Comparison of ENCODE assay signal across 28 mouse cellular contexts in the genomic region with DNA sequence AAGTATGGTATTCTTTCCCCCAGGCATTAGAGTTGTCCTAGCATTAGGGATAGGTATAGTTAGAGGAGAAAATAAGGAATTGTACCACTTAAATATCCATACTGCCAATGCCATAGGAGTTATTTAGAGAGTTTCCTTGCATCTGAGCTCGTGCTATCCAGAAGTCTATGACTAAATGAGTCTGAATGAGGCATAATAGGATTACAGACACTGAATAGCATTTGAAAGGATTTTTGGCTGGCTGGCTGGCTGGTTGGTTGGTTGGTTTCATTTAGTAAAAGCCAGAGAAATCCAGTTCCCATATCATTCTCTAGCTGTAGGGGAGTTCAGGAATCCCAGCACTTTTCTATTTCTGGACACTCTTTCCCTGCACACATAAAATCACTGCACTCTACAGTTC.
DNase-seq lines count a peak whose midpoint lies in the region; ATAC-seq and TF ChIP-seq lines count a peak whose summit lies in the region.
"Had no signal": no experiment of that assay in that cellular context is flagged by ENCODE, and none has a peak within 500 bp of the region (broad histone marks: within the 10 kb centered on the region; RNA-seq: fewer than 3 reads in every experiment).

No protein-coding gene starts in this region.

- H3K36me3 ChIP-seq in forebrain, embryonic 14.5 days (ENCODE audit: control insufficient read depth, insufficient read depth, low read length): no peaks in the 10 kb centered on the region
- no peaks in the 10 kb centered on the region for H3K36me3 ChIP-seq in forebrain, embryonic 10.5 days (replicated peaks)
- H3K36me3 ChIP-seq in midbrain, embryonic 14.5 days (ENCODE audit: control insufficient read depth, insufficient read depth, low read length): no peaks in the 10 kb centered on the region
- no peaks in the 10 kb centered on the region for H3K36me3 ChIP-seq in midbrain, embryonic 13.5 days
- H3K36me3 ChIP-seq: embryonic facial prominence, embryonic 12.5 days; heart, embryonic 10.5 days; heart, embryonic 13.5 days had no signal

- no peak overlapping the region for H3K9ac ChIP-seq in forebrain, embryonic 14.5 days (ENCODE audit: low read length)
- H3K9ac ChIP-seq in midbrain, embryonic 14.5 days (replicated peaks; ENCODE audit: low read length): no peak overlapping the region
- no peak overlapping the region for H3K9ac ChIP-seq in midbrain, embryonic 13.5 days (replicated peaks)
- H3K9ac ChIP-seq: embryonic facial prominence, embryonic 12.5 days; heart, embryonic 13.5 days; hindbrain, embryonic 14.5 days had no signal

- no peaks in the 10 kb centered on the region for H3K9me3 ChIP-seq in forebrain, embryonic 14.5 days (replicated peaks; ENCODE audit: control insufficient read depth, low read length)
- no peaks in the 10 kb centered on the region for H3K9me3 ChIP-seq in forebrain, embryonic 10.5 days
- H3K9me3 ChIP-seq in midbrain, embryonic 14.5 days (ENCODE audit: control insufficient read depth, low read length): no peaks in the 10 kb centered on the region; the same call in 1 of the 2 replicates
- no peaks in the 10 kb centered on the region for H3K9me3 ChIP-seq in midbrain, embryonic 13.5 days
- H3K9me3 ChIP-seq: embryonic facial prominence, embryonic 12.5 days; heart, embryonic 10.5 days; heart, embryonic 13.5 days had no signal

- no peak overlapping the region for H3K27ac ChIP-seq in forebrain, embryonic 14.5 days (ENCODE audit: low read depth, low read length)
- no peak overlapping the region for H3K27ac ChIP-seq in forebrain, embryonic 10.5 days
- no peak overlapping the region for H3K27ac ChIP-seq in midbrain, embryonic 14.5 days (replicated peaks; ENCODE audit: low read depth, low read length)
- no peak overlapping the region for H3K27ac ChIP-seq in midbrain, embryonic 13.5 days
- H3K27ac ChIP-seq: embryonic facial prominence, embryonic 12.5 days; heart, adult 2 months; heart, embryonic 10.5 days; heart, embryonic 13.5 days; hindbrain, embryonic 14.5 days; hindbrain, postnatal 0 days had no signal

- WGBS in forebrain, embryonic 14.5 days: 12% methylated on average over 1 of the region's 1 CpGs
- 27% methylated on average over 1 of the region's 1 CpGs for WGBS in forebrain, embryonic 10.5 days
- WGBS in midbrain, embryonic 14.5 days: 11% methylated on average over 1 of the region's 1 CpGs
- 0% methylated on average over 1 of the region's 1 CpGs for WGBS in midbrain, embryonic 13.5 days

- TF ChIP-seq POLR2A in brain, embryonic 14.5 days (IDR thresholded peaks at IDR 0.05; ENCODE audit: borderline replicate concordance, extremely low read depth, insufficient read depth, insufficient read length, poor library complexity, severe bottlenecking): no peak

- no peaks in the 10 kb centered on the region for H3K4me1 ChIP-seq in forebrain, embryonic 14.5 days (ENCODE audit: control insufficient read depth, insufficient read depth, low read length)
- peaks cover 9% of the 10 kb centered on the region; the same call in 1 of the 2 replicates for H3K4me1 ChIP-seq in forebrain, embryonic 10.5 days
- H3K4me1 ChIP-seq in midbrain, embryonic 14.5 days (ENCODE audit: control insufficient read depth, insufficient read depth, low read length): no peaks in the 10 kb centered on the region
- H3K4me1 ChIP-seq in midbrain, embryonic 13.5 days (replicated peaks): no peaks in the 10 kb centered on the region
- H3K4me1 ChIP-seq: embryonic facial prominence, embryonic 12.5 days; heart, embryonic 10.5 days; heart, embryonic 13.5 days had no signal

- no peaks in the 10 kb centered on the region for H3K27me3 ChIP-seq in forebrain, embryonic 14.5 days (replicated peaks; ENCODE audit: control insufficient read depth, insufficient read depth, low read length)
- no peaks in the 10 kb centered on the region for H3K27me3 ChIP-seq in forebrain, embryonic 10.5 days (ENCODE audit: poor library complexity, severe bottlenecking)
- H3K27me3 ChIP-seq in midbrain, embryonic 14.5 days (ENCODE audit: control insufficient read depth, insufficient read depth, low read length): no peaks in the 10 kb centered on the region
- H3K27me3 ChIP-seq in midbrain, embryonic 13.5 days: no peaks in the 10 kb centered on the region
- H3K27me3 ChIP-seq: embryonic facial prominence, embryonic 12.5 days; heart, embryonic 13.5 days had no signal

- DNase-seq in forebrain, embryonic 14.5 days (ENCODE audit: low spot score): peak; percentile 21
- DNase-seq in forebrain, embryonic 10.5 days (ENCODE audit: extremely low spot score, low spot score): no peak
- DNase-seq in frontal cortex, adult 2 months (ENCODE audit: extremely low spot score in 1 of 2, low spot score in 1 of 2): no peak
- peak; percentile 42 for DNase-seq in midbrain, embryonic 14.5 days
- peak; percentile 61 for DNase-seq in brain, embryonic 14.5 days (ENCODE audit: low read depth)
- no peak for DNase-seq in left cerebral cortex, adult 18-20 months (ENCODE audit: low spot score in 2 of 2)
- DNase-seq: adrenal gland, adult 8-10 months; adrenal gland, postnatal 25 days; cerebellum, adult 18-20 months; cerebellum, adult 9-10 months; cerebellum, postnatal 14 days; gastrocnemius, postnatal 10 days; gastrocnemius, postnatal 36 days; heart, adult 2 months; heart, postnatal 14 days; heart, postnatal 4 days had no signal

- ATAC-seq in forebrain, embryonic 14.5 days: no peak
- peak; percentile 50 for ATAC-seq in frontal cortex, adult (ENCODE audit: low TSS enrichment)
- ATAC-seq in midbrain, embryonic 14.5 days (ENCODE audit: low FRiP score, low TSS enrichment): no peak
- ATAC-seq in midbrain, embryonic 13.5 days: no peak
- ATAC-seq: activated CD4-positive, CD25-positive, alpha-beta regulatory T cell, adult 4 months; CD4-positive, CD25-positive, alpha-beta regulatory T cell, adult 4 months; hindbrain, postnatal 0 days; inflammation-experienced regulatory T-cells, adult 6 months; intestine, embryonic 16.5 days had no signal

- H3K4me3 ChIP-seq in forebrain, embryonic 14.5 days (ENCODE audit: low read depth, low read length): no peak overlapping the region
- H3K4me3 ChIP-seq in forebrain, embryonic 10.5 days: no peak overlapping the region
- H3K4me3 ChIP-seq in midbrain, embryonic 14.5 days (replicated peaks; ENCODE audit: low read depth, low read length): no peak overlapping the region
- no peak overlapping the region for H3K4me3 ChIP-seq in midbrain, embryonic 13.5 days (replicated peaks)
- H3K4me3 ChIP-seq: embryonic facial prominence, embryonic 12.5 days; erythroblast, embryonic 14.5 days; heart, adult 2 months; heart, embryonic 10.5 days; heart, embryonic 13.5 days had no signal

- H3K4me2 ChIP-seq in forebrain, embryonic 14.5 days (ENCODE audit: low read length): no peak overlapping the region
- H3K4me2 ChIP-seq in midbrain, embryonic 14.5 days (ENCODE audit: low read length): no peak overlapping the region
- no peak overlapping the region for H3K4me2 ChIP-seq in midbrain, embryonic 13.5 days (replicated peaks)
- H3K4me2 ChIP-seq: embryonic facial prominence, embryonic 12.5 days; heart, embryonic 13.5 days; hindbrain, embryonic 14.5 days had no signal

- no peak for TF ChIP-seq CTCF in brain, embryonic 14.5 days (IDR thresholded peaks at IDR 0.05; ENCODE audit: borderline replicate concordance, extremely low read depth, insufficient read depth, insufficient read length)

Comparison
In these comparisons a context has a peak if more than half of its experiments do, and no peak if none do; other contexts are left out.
1. DNase-seq: peak in forebrain, embryonic 14.5 days (single experiment), midbrain, embryonic 14.5 days (single experiment) and brain, embryonic 14.5 days (single experiment); none in forebrain, embryonic 10.5 days (single experiment), frontal cortex, adult 2 months (0 of 2) and left cerebral cortex, adult 18-20 months (0 of 2).